ENCODE assay signal across 10 mouse cellular contexts in the genomic region with DNA sequence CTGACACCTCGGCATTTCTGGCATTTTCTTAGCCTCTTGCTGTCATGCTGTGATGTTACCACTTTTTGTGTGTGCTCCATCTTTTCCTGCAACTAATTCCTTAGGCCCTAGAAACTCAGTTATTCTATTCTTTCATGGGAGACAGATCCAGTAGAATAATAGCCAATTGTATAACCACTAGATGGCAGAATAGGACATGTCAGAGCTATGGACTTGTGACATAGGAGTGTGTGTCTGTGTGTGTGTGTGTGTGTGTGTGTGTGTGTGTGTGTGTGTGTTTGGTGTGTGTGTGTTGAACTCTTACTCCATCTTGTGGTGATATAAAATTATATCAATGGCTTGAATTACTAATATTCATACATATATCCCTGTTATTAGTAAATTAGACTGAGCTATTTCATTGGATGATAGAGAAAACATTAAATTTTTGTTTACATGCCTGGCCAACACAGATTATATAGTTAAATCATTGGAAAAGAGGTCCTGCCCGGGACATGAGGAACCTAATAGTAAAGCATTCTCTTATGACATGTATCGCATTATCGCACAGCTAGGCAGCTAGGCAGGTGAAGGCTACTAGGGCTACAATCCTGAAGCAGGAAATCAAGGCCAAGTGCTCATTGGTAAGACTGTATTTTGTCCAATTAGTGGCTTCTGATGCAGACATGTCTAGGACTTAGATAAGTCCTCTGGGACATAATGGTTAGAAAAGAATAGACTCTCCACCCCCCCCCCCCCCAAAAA. TPM values are rescaled to one million over a fixed set of nuclear protein-coding genes. Genes with fewer than 3 reads are reported as not detected.
DNase-seq lines count a peak whose midpoint lies in the region; ATAC-seq and TF ChIP-seq lines count a peak whose summit lies in the region.
"Had no signal": no experiment of that assay in that cellular context is flagged by ENCODE, and none has a peak within 500 bp of the region (broad histone marks: within the 10 kb centered on the region; RNA-seq: fewer than 3 reads in every experiment).

No protein-coding gene starts in this region.

- H3K9me3 ChIP-seq in intestine, postnatal 0 days (ENCODE audit: control insufficient read depth), result no peaks in the 10 kb centered on the region
- no peaks in the 10 kb centered on the region for H3K9me3 ChIP-seq in intestine, embryonic 15.5 days
- H3K9me3 ChIP-seq: embryonic facial prominence, embryonic 13.5 days; liver, embryonic 13.5 days had no signal

- H3K4me2 ChIP-seq in intestine, postnatal 0 days (replicated peaks; ENCODE audit: low read depth), result no peak overlapping the region
- no peak overlapping the region for H3K4me2 ChIP-seq in intestine, embryonic 15.5 days (replicated peaks)
- H3K4me2 ChIP-seq: embryonic facial prominence, embryonic 13.5 days; liver, embryonic 13.5 days had no signal

- H3K4me3 ChIP-seq in intestine, postnatal 0 days (ENCODE audit: low read depth, low read length), result no peak overlapping the region
- H3K4me3 ChIP-seq in intestine, embryonic 15.5 days (replicated peaks), result no peak overlapping the region
- H3K4me3 ChIP-seq: embryonic facial prominence, embryonic 13.5 days; liver, embryonic 13.5 days had no signal

- H3K9ac ChIP-seq in intestine, postnatal 0 days (ENCODE audit: low read depth, low read length), result no peak overlapping the region
- H3K9ac ChIP-seq in intestine, embryonic 15.5 days, result no peak overlapping the region
- H3K9ac ChIP-seq: embryonic facial prominence, embryonic 13.5 days; liver, embryonic 13.5 days had no signal

- H3K27me3 ChIP-seq in intestine, postnatal 0 days (replicated peaks; ENCODE audit: control insufficient read depth, insufficient read depth, low read length), result no peaks in the 10 kb centered on the region
- no peaks in the 10 kb centered on the region for H3K27me3 ChIP-seq in intestine, embryonic 15.5 days (replicated peaks)
- H3K27me3 ChIP-seq: embryonic facial prominence, embryonic 13.5 days; liver, embryonic 13.5 days had no signal

- peak; percentile 48; the same call in 1 of the 2 replicates for ATAC-seq in intestine, postnatal 0 days
- ATAC-seq in intestine, embryonic 15.5 days, result no peak

- peak; percentile 57 for DNase-seq in A20 (ENCODE audit: low read depth, low spot score)
- DNase-seq in Muller cell, postnatal 12 days (ENCODE audit: inconsistent ontology term), result peak; percentile 55
- DNase-seq in embryo, embryonic 9.5 days (ENCODE audit: extremely low spot score), result peak; percentile 20
- peak; percentile 57 for DNase-seq in induced T-regulatory cell, adult 2 months (ENCODE audit: low read depth)
- DNase-seq in mesoderm, embryonic 11.5 days (ENCODE audit: low read depth, low spot score), result peak; percentile 23
- no peak for DNase-seq in yolk sac, embryonic 10.5 days (ENCODE audit: low spot score)
- DNase-seq: liver, embryonic 13.5 days had no signal

- H3K4me1 ChIP-seq in intestine, postnatal 0 days (replicated peaks; ENCODE audit: control insufficient read depth, insufficient read depth, low read length), result no peaks in the 10 kb centered on the region
- no peaks in the 10 kb centered on the region for H3K4me1 ChIP-seq in intestine, embryonic 15.5 days (replicated peaks)
- H3K4me1 ChIP-seq: embryonic facial prominence, embryonic 13.5 days had no signal

- TF ChIP-seq CTCF in intestine, postnatal 0 days (IDR thresholded peaks at IDR 0.05; ENCODE audit: low read depth), result peak; percentile 92

- WGBS in intestine, postnatal 0 days, result 75% methylated on average over 4 of the region's 4 CpGs
- WGBS in intestine, embryonic 15.5 days, result 78% methylated on average over 4 of the region's 4 CpGs

- no peak overlapping the region for H3K27ac ChIP-seq in intestine, postnatal 0 days (ENCODE audit: low read depth, low read length)
- no peak overlapping the region for H3K27ac ChIP-seq in intestine, embryonic 15.5 days
- H3K27ac ChIP-seq: embryonic facial prominence, embryonic 13.5 days; liver, embryonic 13.5 days had no signal

- H3K36me3 ChIP-seq in intestine, postnatal 0 days (ENCODE audit: control insufficient read depth, insufficient read depth), result no peaks in the 10 kb centered on the region
- no peaks in the 10 kb centered on the region for H3K36me3 ChIP-seq in intestine, embryonic 15.5 days
- H3K36me3 ChIP-seq: embryonic facial prominence, embryonic 13.5 days; liver, embryonic 13.5 days had no signal

RNA-seq across cellular contexts. Expression of a gene that starts 40.5 kb away (rescaled TPM):
- polyA plus RNA-seq in intestine, postnatal 0 days (2015; fragmentation: Nextera tagmentation; extraction: Ambion mirVana), result 95.8 and 96.2 TPM in 2 replicates
- 56.2 and 60.8 TPM in 2 replicates for polyA plus RNA-seq in intestine, embryonic 15.5 days (2015; fragmentation: Nextera tagmentation; extraction: Ambion mirVana)
